Mouse (Mus musculus) Muller cell, postnatal 12 days (primary cell): ENCODE measurements around the gene Reln.

Experiments used
- DNase-seq: peaks from one replicate; pipeline ENCODE4 v3.0.0-alpha.2; 2015; ENCODE audit errors: inconsistent ontology term

The Reln gene

GRCm38 (mm10) chr5:22224515-22224914 lies 120.0 kb downstream of the Reln start:
- peak; percentile 31 for DNase-seq

- DNase-seq = no peak
Observed at GRCm38 (mm10) chr5:22223940-22224339, 120.6 kb downstream of the Reln start.

- no peak for DNase-seq
Observed at GRCm38 (mm10) chr5:22208311-22209021, 136.0 kb downstream of the Reln start.

GRCm38 (mm10) chr5:22197926-22198325 lies 146.6 kb downstream of the Reln start:
- DNase-seq = no peak

DNA sequence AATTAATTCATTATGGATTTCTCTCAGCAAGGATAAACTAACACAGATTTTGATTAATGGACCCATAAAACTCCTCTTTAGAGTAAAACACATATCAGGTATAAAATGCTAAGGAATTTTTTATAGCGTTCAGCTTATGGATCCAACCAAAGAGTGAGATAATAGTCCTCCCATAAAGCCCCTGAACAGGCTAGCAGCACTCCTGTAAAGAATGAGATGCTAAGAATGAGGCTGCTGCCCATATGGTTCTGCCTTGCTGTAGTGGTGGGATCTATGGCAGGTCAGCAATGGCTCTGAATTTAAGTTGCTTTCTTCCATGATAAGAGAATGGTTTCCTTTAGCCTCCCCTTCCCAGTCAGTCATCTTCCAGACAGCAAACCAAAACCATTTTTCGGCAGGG lies 147.6 kb downstream of the Reln start:
- DNase-seq = no peak

DNA sequence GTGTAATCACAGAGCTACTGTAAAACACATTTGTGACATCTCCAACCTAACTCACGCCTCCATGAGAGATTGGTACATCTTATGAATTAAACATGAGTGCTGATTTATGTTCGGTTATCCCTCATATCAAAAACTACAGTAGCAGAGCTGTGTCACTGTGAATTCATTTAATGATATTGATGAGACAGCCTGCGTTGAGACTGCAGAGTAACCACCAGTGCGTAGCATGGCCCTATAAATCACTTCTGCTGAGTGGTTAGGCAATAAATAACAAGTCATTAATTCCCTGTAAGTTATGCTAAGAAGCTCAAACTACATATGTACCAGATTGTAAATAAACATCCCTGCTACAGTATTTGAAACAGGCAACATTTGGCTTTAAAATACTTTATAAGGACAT lies 148.0 kb downstream of the Reln start:
- DNase-seq = no peak

- peak; percentile 19 for DNase-seq
Observed at GRCm38 (mm10) chr5:22195352-22195941, 149.1 kb downstream of the Reln start.

- no peak for DNase-seq
Observed at GRCm38 (mm10) chr5:22191784-22192183, 152.7 kb downstream of the Reln start.

DNA sequence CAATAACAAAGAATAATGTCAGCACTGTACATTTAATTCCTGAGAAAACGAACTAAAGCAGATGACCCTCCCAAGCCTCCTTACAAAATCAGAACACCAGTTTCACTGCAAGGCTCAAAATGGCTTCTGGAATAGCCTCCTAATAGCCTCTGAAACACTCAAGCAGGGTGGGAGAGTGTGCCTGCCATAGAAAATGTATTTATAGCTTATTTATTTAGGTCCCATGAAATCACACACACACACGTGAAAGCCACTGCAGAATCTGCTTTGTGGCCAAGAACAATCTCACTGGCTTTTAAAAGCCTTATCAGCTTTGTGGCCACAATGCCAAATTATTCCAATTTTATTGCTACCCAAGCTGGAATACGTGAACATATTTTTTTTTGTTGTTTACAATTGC lies 154.2 kb downstream of the Reln start:
- no peak for DNase-seq

DNA sequence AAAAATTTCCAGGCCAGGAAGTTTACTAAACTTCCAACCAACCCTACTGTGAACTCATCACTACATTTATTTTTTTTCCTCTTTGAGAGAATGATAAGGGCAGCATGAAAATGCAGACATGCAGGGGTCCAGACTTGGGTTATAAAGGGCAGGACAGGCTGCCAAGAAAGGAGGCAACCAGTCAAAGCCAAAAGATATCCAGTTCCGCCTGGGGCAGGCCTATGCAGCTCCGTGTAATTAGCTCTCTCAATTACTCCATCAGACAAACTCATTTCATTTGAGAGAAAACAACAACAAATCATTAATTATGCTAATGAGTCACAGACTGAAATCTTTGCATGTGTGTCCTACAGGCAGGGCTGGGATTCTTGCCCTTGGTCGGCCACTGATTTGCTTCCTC lies 156.9 kb downstream of the Reln start:
- DNase-seq = no peak

DNA sequence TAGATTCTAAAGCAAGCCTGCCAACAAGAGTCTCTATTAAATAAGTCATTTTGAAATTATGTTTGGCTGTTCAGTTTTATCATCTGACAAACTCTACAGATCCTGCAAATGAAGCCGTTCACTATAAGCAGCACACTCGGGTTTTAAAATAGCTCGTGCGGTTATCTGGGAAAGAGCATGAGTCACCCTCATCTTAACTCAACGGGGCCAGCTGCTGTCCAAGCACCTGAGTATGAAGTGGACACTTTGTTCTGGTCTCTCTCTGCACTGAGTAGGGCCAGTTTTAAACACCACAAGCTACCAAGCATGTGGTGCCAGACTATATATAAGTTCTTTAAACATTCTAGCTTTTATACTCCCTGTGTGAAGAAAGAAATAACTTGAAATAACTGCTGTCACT lies 168.0 kb downstream of the Reln start:
- no peak for DNase-seq

DNA sequence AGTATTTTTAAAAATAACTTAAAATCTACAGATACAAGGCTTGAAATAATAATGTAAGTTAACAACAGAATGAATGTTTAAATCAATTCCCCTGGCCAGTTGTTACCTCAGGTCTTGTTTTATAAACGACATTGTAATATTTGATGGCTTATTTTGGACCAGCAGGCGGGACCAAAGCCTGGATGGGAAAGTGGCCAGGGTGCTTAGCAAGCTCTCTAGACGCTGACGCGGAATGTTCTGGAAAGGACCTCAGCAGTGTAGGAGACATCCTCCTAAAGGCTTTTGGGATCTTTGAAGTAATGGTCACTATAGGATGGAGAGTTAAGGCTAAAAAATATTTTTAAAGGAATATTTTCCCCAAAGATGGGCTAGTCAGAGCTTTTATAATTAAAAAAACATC lies 173.2 kb downstream of the Reln start:
- no peak for DNase-seq

DNA sequence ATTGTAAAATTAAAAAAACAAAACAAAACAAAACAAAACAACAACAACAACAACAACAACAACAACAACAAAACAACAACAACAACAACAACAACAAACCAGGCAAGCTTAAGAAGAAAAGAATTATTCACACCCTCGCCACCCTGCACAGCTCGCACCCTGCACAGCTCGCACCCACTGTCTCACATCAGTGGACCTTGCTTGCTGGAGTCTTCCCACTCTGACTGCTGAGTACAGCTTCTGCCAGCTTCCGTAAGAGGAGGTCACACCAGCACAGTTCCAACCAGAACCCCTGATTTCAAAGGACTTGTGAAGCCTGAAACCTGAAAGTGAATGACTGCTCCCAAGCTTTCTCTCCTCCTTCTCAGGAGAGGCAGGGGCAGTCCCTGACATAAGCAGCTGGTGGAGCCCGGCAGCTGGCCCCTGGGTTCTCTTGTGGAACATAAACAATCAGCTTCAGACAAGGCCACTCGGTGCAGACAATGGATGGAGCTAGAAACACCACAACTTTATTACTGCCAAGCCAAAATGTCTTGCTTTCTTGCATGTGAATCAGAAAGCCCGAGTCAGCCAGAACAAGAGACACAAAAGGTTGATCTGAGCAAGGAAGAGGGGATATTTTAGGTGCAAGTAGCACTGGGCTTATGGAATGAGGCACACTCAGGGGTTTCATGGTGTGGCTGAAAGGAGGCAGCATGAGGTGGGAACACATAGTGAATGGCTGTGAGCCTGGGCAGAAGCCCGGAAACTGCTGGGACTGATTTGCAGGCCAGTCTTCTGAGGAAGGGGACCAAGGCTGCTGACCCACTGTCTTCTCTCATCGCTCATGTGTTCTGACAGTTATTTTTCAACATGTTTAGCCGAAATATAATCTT lies 180.2 kb downstream of the Reln start:
- peak; percentile 30 for DNase-seq

DNA sequence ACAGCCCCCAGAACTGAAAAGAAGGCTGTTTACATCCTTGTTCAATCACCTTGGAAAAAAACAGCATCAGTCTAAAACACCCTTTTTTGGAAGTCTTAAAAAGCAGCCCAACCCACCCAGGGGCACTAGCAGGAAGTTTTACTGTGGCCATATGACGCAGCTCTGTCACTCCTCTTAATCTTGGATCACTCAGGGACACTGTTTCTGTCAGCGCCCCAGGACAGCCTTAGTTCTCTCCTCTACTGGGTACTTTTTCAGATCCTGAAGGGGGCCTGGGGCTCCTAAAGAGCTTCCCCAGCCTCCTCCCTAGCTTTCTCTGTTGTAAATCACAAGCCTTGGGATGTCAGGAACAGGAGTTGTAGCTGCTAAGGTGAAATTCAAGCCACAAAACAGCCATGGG lies 183.6 kb downstream of the Reln start:
- no peak for DNase-seq

DNA sequence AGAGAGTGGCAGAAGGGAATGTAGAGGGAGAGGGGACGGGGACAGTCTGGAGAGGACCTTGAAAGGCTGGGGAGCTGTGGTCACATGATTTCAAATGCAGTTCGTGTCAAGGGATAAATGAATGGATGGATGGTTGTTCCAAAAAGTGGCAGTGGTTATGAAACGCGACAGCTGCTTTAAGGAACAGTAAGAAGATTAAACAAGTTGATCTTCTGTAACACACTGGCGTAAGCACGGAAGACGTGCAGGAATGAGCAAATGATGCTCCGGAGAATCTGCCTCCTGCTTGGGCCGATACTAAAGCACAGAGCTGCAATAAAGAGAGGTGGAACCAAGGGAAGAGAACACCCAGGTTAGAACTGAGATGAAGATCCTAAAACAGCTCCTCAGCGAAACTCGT lies 185.7 kb downstream of the Reln start:
- DNase-seq = no peak

GRCm38 (mm10) chr5:22153601-22154000 lies 190.9 kb downstream of the Reln start:
- peak; percentile 52 for DNase-seq

DNA sequence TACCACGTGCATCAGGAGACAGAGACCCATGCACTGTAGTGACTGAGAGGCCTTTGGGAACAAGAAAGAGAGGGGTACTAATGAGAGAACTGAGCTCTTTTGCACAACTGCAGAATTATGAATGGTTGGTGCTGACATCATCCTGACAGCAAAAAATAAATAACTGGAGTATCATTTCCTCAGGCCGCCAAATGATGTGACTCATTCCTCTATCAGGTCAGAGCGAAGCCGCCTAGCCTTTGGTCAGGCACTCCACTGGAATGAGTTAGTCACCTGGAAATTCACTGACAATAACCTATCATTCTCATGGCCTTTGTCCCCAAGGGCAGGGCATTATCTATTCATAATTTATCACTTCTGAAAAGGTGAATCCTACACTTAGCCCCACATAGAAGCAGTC lies 202.7 kb downstream of the Reln start:
- DNase-seq = peak; percentile 66

- no peak for DNase-seq
Observed at GRCm38 (mm10) chr5:22139015-22139414, 205.5 kb downstream of the Reln start.

DNA sequence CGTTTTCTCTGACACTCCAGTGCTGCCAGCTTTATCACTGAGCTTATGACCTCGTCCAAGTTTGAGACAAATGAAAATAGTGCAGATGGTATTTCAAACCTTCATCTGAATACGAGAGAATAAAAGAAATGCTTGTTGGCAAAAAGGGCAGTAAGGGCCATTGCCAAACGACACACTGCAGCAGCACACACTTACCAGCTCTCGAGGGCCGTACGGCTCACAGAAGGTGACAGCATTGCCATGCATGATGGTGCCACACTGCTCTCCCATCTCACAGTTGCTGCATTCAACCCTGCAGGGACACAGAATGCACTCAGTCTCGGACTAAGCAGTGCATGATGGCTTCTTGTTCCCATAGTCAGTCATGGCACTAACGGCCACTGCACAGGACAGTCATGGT lies 210.1 kb downstream of the Reln start:
- DNase-seq = no peak

GRCm38 (mm10) chr5:22131730-22132522 lies 212.6 kb downstream of the Reln start:
- no peak for DNase-seq

GRCm38 (mm10) chr5:22127583-22127982 lies 216.9 kb downstream of the Reln start:
- DNase-seq = no peak

GRCm38 (mm10) chr5:22119296-22119695 lies 225.2 kb downstream of the Reln start:
- DNase-seq = no peak
